Mouse (Mus musculus) kidney, embryonic 15.5 days (tissue): ENCODE measurements around the gene Elk3. TPM values are rescaled to one million over a fixed set of nuclear protein-coding genes. Genes with fewer than 3 reads are reported as not detected.
A peak's percentile ranks its signal among the peaks of the same experiment; 100 is the strongest.

ENCODE experiments used
- ATAC-seq: fragments of 200-750 bp; cut with Nextera tagmentation; replicated peaks from 2 replicates; pipeline ENCODE4 v1.8.0; 2017; ENCODE audit warnings: moderate TSS enrichment; ENCODE audit not compliant: low FRiP score
- H3K27ac ChIP-seq: fragments of 300-500 bp; sonication (generic); 2 replicates; pipeline ENCODE4 v1.5.1; 2015; ENCODE audit warnings: mild to moderate bottlenecking, inconsistent platforms
- H3K27me3 ChIP-seq: fragments of 300-500 bp; sonication (generic); 2 replicates; pipeline ENCODE4 v1.6.1; 2015; ENCODE audit warnings: inconsistent platforms
- H3K36me3 ChIP-seq: fragments of 300-500 bp; sonication (generic); 2 replicates; pipeline ENCODE4 v1.6.1; 2015; ENCODE audit warnings: inconsistent platforms
- H3K4me1 ChIP-seq: fragments of 300-500 bp; sonication (generic); 2 replicates; pipeline ENCODE4 v1.6.1; 2015; ENCODE audit warnings: inconsistent platforms
- H3K4me2 ChIP-seq: fragments of 300-500 bp; sonication (generic); 2 replicates; pipeline ENCODE4 v1.6.1; 2015; ENCODE audit warnings: moderate library complexity, mild to moderate bottlenecking, inconsistent platforms
- H3K4me3 ChIP-seq: fragments of 300-500 bp; sonication (generic); replicated peaks from 2 replicates; pipeline ENCODE4 v1.5.1; 2015; ENCODE audit warnings: mild to moderate bottlenecking, inconsistent platforms
- H3K9ac ChIP-seq: fragments of 300-500 bp; sonication (generic); 2 replicates; pipeline ENCODE4 v1.6.1; 2015; ENCODE audit warnings: mild to moderate bottlenecking, inconsistent platforms
- H3K9me3 ChIP-seq: fragments of 300-500 bp; sonication (generic); replicated peaks from 2 replicates; pipeline ENCODE4 v1.6.1; 2016; ENCODE audit warnings: inconsistent platforms
- WGBS: fragments of 180-500 bp; shearing (Covaris S2); methylation state at CpG from one replicate; pipeline ENCODE4 v1.1.7; 2015; ENCODE audit warnings: mixed read lengths; 5-methylcytosine and 5-hydroxymethylcytosine counted together
- polyA plus RNA-seq: library from polyadenylated mRNA; unstranded; fragments of >200 nt; fragmentation: Nextera tagmentation; extraction: Ambion mirVana; gene quantifications from 2 replicates; pipeline ENCODE4 v1.2.1, GENCODE M21; 2015

The Elk3 gene
- polyA plus RNA-seq, 1 experiment from 2014 or later = 41.9 TPM

DNA sequence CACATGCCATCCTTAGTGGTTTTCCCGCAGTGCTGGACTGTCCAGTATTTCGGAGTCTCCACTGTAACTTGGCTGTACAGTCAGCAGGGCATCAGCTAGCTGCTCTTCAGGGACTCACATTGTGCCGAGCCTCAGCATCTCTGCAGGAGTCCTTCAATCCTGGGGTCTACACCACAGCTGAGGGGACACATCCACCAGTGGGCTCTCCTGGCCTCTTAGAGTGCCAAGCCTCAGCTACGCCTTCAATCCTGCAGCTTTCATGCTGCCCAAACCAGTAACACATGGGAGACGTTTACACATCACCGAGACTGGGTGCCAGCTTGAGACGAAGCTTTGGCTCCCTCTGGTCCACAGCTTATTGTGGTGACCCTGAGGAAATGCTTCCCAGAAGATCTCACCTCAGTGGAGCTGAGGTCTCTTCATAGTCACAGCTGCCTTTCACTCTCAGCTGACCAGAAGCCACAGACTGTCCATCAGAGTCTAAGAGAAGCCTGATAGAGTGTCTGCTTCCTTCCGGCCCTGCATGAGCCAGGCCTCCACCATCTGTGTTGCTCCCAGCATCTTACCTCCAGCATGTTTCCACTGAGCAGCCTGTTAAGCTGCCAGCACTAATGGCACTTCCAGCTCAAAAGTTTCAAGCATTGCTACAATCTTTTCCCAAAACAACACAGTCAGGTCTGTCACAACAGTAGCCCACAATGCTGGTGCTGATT lies 95.7 kb downstream of the Elk3 start:
- H3K9ac ChIP-seq = no peak overlapping the region
- no peak overlapping the region for H3K4me2 ChIP-seq
- WGBS = 92% methylated on average over 8 of the region's 8 CpGs
- peaks cover 58% of the 10 kb centered on the region for H3K36me3 ChIP-seq
- no peaks in the 10 kb centered on the region for H3K27me3 ChIP-seq
- H3K4me1 ChIP-seq = peaks cover 14% of the 10 kb centered on the region
- no peaks in the 10 kb centered on the region for H3K9me3 ChIP-seq
- peak overlapping the region; percentile 19; the same call in 1 of the 2 replicates for H3K27ac ChIP-seq
- no peak overlapping the region for H3K4me3 ChIP-seq
- ATAC-seq = no peak

DNA sequence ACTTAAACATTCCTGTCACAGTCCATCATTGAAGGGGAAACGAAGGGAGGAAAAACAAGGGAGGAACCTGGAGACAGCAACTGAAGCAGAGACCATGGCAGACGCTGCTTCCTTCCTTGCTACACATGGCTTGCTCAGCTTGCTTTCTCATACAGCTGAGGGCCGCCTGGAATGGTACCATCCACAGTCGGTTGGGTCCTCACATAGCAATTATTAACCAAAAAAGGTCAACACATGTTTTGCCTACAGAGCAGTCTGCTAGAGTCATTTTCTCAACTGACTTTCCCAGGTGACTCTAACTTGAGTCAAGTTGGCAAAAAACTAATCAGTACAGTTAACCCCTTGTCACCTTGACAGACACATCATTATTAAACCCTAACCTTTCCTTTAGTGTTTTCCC lies 96.7 kb downstream of the Elk3 start:
- WGBS = 33% methylated on average over 4 of the region's 4 CpGs
- Histone ChIP-seq H3K27ac (peak overlapping the region; percentile 72), H3K4me3 (no peak overlapping the region), H3K36me3 (peaks cover 58% of the 10 kb centered on the region), H3K9ac (no peak overlapping the region), H3K4me1 (peaks cover 14% of the 10 kb centered on the region), H3K4me2 (no peak overlapping the region), H3K9me3 (no peaks in the 10 kb centered on the region), H3K27me3 (no peaks in the 10 kb centered on the region)
- peak; percentile 83 for ATAC-seq

DNA sequence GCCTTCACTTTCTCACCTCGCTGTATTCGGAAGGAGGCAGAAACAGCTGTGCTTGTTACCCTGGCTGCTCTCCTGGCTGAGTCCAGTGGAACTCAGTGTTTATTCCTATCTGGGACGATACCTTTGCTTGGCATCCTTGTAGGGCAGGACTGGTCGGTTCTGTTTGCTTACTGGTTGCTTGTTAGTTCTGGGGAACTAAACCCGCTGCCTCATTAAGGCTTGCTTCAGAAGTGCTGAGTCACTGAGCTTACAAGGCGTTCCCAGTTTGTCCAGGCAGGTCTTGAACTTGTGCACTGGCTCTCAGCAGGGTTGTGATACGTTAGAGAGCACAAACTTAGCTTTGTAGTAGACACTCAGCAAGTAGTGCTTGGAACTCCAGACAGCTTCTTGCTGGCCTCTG lies 97.6 kb downstream of the Elk3 start:
- no peaks in the 10 kb centered on the region for H3K9me3 ChIP-seq
- H3K4me1 ChIP-seq = peaks cover 17% of the 10 kb centered on the region
- peaks cover 54% of the 10 kb centered on the region for H3K36me3 ChIP-seq
- H3K27me3 ChIP-seq = no peaks in the 10 kb centered on the region
- 0 out of 2 replicates have a peak overlapping the region, but pooled peaks have one; percentile 72 for H3K27ac ChIP-seq
- 83% methylated on average over 7 of the region's 7 CpGs for WGBS
- H3K4me2 ChIP-seq = no peak overlapping the region
- ATAC-seq = no peak
- no peak overlapping the region for H3K4me3 ChIP-seq
- H3K9ac ChIP-seq = no peak overlapping the region

DNA sequence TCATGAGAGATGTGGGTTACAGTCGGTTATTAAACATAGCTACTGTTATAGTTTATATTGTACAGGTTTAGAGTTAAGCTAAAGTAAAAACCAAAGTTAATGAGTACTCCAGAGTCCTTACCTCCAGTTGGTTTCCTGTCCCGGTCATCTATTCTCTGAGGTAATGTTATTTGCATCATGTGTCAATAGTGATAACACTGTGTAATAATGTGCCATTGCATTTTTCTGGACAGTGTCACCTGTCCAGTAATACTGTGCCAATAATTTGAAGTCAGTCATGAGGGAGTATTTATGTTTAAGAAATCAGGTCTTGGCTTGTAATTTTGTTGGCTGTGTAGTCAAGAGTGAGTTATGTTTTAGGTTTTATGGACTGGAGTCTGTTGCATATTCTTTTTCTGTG lies 98.2 kb downstream of the Elk3 start:
- 89% methylated on average over 2 of the region's 2 CpGs for WGBS
- peaks cover 48% of the 10 kb centered on the region for H3K36me3 ChIP-seq

DNA sequence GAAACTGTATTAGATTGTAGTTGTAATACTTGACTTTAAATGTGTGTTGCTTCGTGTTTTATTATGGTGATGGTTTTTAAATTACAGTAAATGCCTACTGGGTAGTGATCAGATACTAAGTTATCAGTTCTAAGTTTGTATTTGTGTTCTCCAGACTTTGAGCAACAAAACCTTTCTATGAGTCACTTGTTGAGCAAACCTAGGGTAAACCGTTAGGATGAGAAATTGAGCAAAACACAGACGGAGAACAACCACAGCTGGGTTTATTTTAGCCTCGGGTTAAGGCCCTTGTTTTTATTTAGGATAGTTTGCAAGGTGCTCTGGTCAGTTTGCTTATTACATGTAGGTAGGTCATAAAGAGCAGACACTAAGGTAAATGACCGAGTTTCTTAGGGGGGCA lies 103.8 kb downstream of the Elk3 start:
- H3K4me2 ChIP-seq = no peak overlapping the region
- ATAC-seq = no peak
- no peaks in the 10 kb centered on the region for H3K27me3 ChIP-seq
- H3K4me3 ChIP-seq = no peak overlapping the region
- H3K36me3 ChIP-seq = peaks cover 9% of the 10 kb centered on the region
- no peak overlapping the region for H3K27ac ChIP-seq
- H3K9ac ChIP-seq = no peak overlapping the region
- WGBS = 76% methylated on average over 5 of the region's 5 CpGs
- H3K4me1 ChIP-seq = 0 out of 2 replicates have a peak, but pooled peaks cover 4% of the 10 kb centered on the region
- H3K9me3 ChIP-seq = no peaks in the 10 kb centered on the region

More for the DNA sequence above, 98.2 kb downstream of the Elk3 start:
- Histone ChIP-seq H3K4me1 (peaks cover 17% of the 10 kb centered on the region), H3K4me2 (no peak overlapping the region), H3K9me3 (no peaks in the 10 kb centered on the region), H3K4me3 (no peak overlapping the region), H3K27me3 (no peaks in the 10 kb centered on the region), H3K9ac (no peak overlapping the region), H3K27ac (no peak overlapping the region)
- ATAC-seq = no peak

DNA sequence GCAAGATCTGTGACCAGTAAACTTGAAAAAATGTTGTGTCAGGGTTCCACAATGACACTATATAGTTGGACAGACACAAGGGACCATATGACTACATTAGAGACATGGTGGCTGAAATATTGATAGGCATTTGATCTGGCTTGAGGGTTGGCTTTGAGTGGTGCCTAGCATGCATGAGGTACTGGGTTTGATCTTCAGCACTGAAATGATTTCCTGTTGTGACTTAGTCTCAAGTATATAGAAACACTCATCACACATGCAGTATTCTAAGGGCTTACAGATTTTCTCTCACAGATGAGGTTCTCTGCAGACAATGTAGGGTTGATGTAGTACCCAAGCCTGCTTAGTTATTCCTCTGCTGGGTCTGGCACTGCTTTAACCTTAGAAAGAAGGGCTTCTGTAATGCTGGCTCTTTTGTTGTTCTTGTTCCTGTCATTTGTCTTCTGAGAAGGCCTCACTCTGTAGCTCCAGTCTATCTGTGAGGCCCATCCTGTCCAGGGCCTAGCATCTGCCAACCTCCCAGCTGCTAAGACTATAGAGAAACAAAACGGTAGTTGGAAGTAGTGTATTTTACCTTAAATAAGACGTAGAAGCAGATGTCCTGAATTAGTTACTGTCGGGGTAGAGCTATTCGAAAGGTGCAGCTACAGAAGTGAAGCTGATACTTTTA lies 105.5 kb downstream of the Elk3 start:
- no peaks in the 10 kb centered on the region for H3K27me3 ChIP-seq
- H3K4me3 ChIP-seq = no peak overlapping the region
- WGBS = 84% methylated on average over 4 of the region's 4 CpGs
- H3K36me3 ChIP-seq = 0 out of 2 replicates have a peak, but pooled peaks cover 3% of the 10 kb centered on the region
- no peak overlapping the region for H3K27ac ChIP-seq
- no peak for ATAC-seq
- no peak overlapping the region for H3K9ac ChIP-seq
- 0 out of 2 replicates have a peak, but pooled peaks cover 2% of the 10 kb centered on the region for H3K4me1 ChIP-seq
- no peak overlapping the region for H3K4me2 ChIP-seq
- H3K9me3 ChIP-seq = no peaks in the 10 kb centered on the region

DNA sequence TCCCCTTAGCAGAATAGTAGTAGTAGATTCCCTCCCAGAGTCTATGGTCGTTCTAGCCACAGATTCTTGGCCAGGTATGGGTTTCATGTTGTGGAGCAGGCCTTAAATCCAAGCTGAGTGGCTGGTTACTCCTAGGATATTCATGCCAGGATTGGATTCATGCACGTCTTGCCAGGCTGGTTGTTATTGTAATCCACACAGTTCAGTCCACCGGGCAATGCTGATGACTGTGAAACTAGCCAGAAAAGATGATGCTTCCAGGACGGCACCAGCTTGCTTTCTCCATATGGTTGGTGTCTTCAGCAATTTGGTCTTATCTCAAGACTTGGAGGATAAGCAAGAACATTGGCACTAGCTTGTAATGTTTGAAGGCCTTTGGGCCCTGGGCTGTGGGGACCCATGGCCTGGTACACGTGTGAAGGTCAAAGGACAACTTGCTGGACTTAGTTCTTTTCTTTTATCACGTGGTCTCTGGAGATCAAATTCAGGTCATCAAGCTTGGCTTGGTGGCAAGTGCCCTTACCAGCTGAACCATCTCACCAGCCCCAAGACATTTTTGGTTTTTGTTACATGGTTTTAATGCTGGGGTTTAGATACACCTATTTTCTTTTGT lies 109.0 kb downstream of the Elk3 start:
- Histone ChIP-seq H3K36me3 (peaks cover 10% of the 10 kb centered on the region), H3K27ac (no peak overlapping the region), H3K4me3 (no peak overlapping the region), H3K9ac (no peak overlapping the region), H3K4me1 (no peaks in the 10 kb centered on the region), H3K9me3 (no peaks in the 10 kb centered on the region), H3K4me2 (no peak overlapping the region), H3K27me3 (no peaks in the 10 kb centered on the region)
- ATAC-seq = no peak
- 83% methylated on average over 6 of the region's 6 CpGs for WGBS

DNA sequence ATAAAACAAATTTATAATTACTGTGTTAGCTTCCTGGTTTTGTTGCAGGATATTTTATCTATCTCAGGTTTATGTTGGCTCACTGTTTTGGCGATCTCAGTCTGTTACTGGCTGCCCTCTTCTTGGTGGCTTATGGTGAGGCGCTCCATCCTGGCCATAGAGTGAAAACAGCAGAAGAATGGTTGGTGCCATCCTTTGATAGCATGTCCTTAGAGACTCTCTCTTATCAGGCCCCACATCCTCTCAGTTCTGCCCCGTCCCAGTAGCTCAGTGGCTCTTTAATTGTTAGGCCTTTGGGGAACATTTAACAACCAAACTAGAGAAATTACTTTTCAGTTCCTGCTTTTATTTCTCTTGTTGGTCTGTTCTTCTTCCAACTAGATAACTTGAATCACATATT lies 112.0 kb downstream of the Elk3 start:
- ATAC-seq = no peak

More for the DNA sequence above, 112.0 kb downstream of the Elk3 start:
- no peak overlapping the region for H3K27ac ChIP-seq
- no peak overlapping the region for H3K4me2 ChIP-seq
- peaks cover 13% of the 10 kb centered on the region for H3K4me1 ChIP-seq
- H3K4me3 ChIP-seq = no peak overlapping the region
- H3K27me3 ChIP-seq = no peaks in the 10 kb centered on the region
- H3K9me3 ChIP-seq = no peaks in the 10 kb centered on the region
- H3K36me3 ChIP-seq = peaks cover 10% of the 10 kb centered on the region
- WGBS = 89% methylated on average over 3 of the region's 3 CpGs
- no peak overlapping the region for H3K9ac ChIP-seq

Other genes starting within 250 kb of the Elk3 start
- 0.53 and 0.86 TPM in 2 replicates for gene Cfap54, start 229.5 kb downstream of the Elk3 start, polyA plus RNA-seq
- 16.7 and 17.2 TPM in 2 replicates for gene Cdk17, start 150.3 kb downstream of the Elk3 start, polyA plus RNA-seq
- 170 and 174 TPM in 2 replicates for gene Lta4h, start 142.3 kb upstream of the Elk3 start, polyA plus RNA-seq
- 0.14 and 0.21 TPM in 2 replicates for gene Hal, start 177.6 kb upstream of the Elk3 start, polyA plus RNA-seq
- gene Amdhd1, start 228.9 kb upstream of the Elk3 start, polyA plus RNA-seq = 0.62 and 1.1 TPM in 2 replicates
- gene Ccdc38, start 229.5 kb upstream of the Elk3 start, polyA plus RNA-seq = 0.31 and 0.42 TPM in 2 replicates